Mouse (Mus musculus): Measurements from ENCODE around the gene Fbxw8.

GRCm38 (mm10) chr5:118086956-118087355 is 68.3 kb downstream of the Fbxw8 start:
- no peak for TF ChIP-seq CTCF (IDR thresholded peaks at IDR 0.05; ENCODE audit: low read depth)
- no peak for TF ChIP-seq EP300 (IDR thresholded peaks at IDR 0.05; ENCODE audit: low read depth)
